Mouse (Mus musculus) erythroblast, embryonic 14.5 days (primary cell): ENCODE data around the gene Fmod.

Experiments used
- GATA1 ChIP-seq: IDR thresholded peaks from 2 replicates; pipeline ENCODE4 v1.6.1; 2012; ENCODE audit warnings: low read length, inconsistent platforms, mixed read lengths
- TAL1 ChIP-seq: IDR thresholded peaks from 3 replicates; pipeline ENCODE4 v1.6.1; 2012; ENCODE audit warnings: low read length, inconsistent platforms, mixed read lengths

DNA sequence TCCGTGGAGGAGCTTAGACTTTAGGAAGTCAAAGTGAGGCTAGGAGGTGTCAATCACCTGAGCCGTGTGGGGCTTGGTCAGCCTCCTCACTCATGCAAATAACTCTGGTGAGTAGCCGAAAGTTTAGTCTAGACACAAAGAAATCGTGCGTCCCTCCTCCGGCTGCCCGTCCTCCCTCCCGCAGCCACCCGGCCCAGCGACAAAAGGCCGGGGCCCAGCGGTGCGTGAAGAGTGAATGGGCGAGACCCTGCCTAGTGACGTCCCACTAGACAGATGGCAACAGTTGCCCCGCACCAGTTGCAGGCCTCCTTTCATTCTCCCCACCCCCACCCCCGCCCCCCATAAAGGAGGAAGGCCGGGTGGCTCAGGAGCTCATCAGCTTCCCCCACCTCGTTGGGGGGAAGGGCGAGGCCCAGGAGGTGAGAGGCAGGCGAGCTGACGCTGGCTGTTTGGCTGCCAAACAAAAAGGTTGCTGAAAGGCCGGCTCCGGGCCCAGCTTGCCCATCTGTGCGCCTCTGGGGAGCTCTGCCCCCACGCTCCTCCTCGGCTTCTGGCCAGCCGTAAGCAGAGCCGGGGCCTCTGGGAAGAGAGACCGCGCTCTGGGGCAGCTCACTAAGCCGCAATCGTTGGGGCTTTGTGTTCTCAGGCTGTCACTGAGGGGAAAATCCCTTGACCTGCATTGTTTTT, 26.2 kb downstream of the Fmod start:
- TF ChIP-seq GATA1 (no peak), TAL1 (no peak)
